ENCODE assay signal across 24 mouse cellular contexts in genomic region chr2:156898374-156898773, GRCm38 (mm10). TPM values are rescaled to one million over a fixed set of nuclear protein-coding genes. Genes with fewer than 3 reads are reported as not detected.
DNase-seq lines count a peak whose midpoint lies in the region; ATAC-seq and TF ChIP-seq lines count a peak whose summit lies in the region.
"Had no signal": no experiment of that assay in that cellular context is flagged by ENCODE, and none has a peak within 500 bp of the region (broad histone marks: within the 10 kb centered on the region; RNA-seq: fewer than 3 reads in every experiment).

No protein-coding gene starts in this region.

- no peak for TF ChIP-seq CTCF in left cerebral cortex, adult 2 months (IDR thresholded peaks at IDR 0.05)
- no peak for TF ChIP-seq CTCF in cortical plate, adult 2 months (IDR thresholded peaks at IDR 0.05; ENCODE audit: extremely low read depth, insufficient read depth, low read length)

- WGBS in heart, embryonic 10.5 days: 39% methylated on average over 4 of the region's 4 CpGs
- 37% methylated on average over 4 of the region's 4 CpGs for WGBS in heart, embryonic 12.5 days
- WGBS in liver, embryonic 15.5 days (ENCODE audit: insufficient replicate concordance): 12% methylated on average over 4 of the region's 4 CpGs
- 73% methylated on average over 4 of the region's 4 CpGs for WGBS in forebrain, embryonic 14.5 days

- TF ChIP-seq POLR2A in cortical plate, adult 2 months (IDR thresholded peaks at IDR 0.05; ENCODE audit: extremely low read depth, insufficient read depth, low read length): no peak

- H3K4me2 ChIP-seq in heart, embryonic 12.5 days: no peak overlapping the region
- peak overlapping the region; percentile 18 for H3K4me2 ChIP-seq in liver, embryonic 15.5 days
- H3K4me2 ChIP-seq in forebrain, embryonic 14.5 days (ENCODE audit: low read length): no peak overlapping the region
- H3K4me2 ChIP-seq: forebrain, embryonic 15.5 days; heart, embryonic 15.5 days; hindbrain, embryonic 13.5 days had no signal

- intact Hi-C loops in left cerebral cortex, adult 2 months (cut with DNase I): no loop called here
- intact Hi-C loops in left cerebral cortex, postnatal 10 days (cut with DNase I): no loop called here

- H3K4me3 ChIP-seq in heart, embryonic 10.5 days: no peak overlapping the region; the same call in 1 of the 2 replicates
- H3K4me3 ChIP-seq in heart, embryonic 12.5 days: no peak overlapping the region
- H3K4me3 ChIP-seq in left cerebral cortex, adult 2 months: no peak overlapping the region
- H3K4me3 ChIP-seq in cortical plate, adult 2 months (ENCODE audit: insufficient read depth, low read length): no peak overlapping the region
- H3K4me3 ChIP-seq in liver, embryonic 15.5 days (replicated peaks): no peak overlapping the region
- H3K4me3 ChIP-seq in forebrain, embryonic 14.5 days (ENCODE audit: low read depth, low read length): no peak overlapping the region
- H3K4me3 ChIP-seq: embryonic facial prominence, embryonic 10.5 days; forebrain, embryonic 15.5 days; heart, embryonic 15.5 days; hindbrain, embryonic 13.5 days had no signal

- H3K9me3 ChIP-seq in heart, embryonic 10.5 days: no peaks in the 10 kb centered on the region
- H3K9me3 ChIP-seq in heart, embryonic 12.5 days (replicated peaks): no peaks in the 10 kb centered on the region
- H3K9me3 ChIP-seq in liver, embryonic 15.5 days (replicated peaks): no peaks in the 10 kb centered on the region
- H3K9me3 ChIP-seq in forebrain, embryonic 14.5 days (replicated peaks; ENCODE audit: control insufficient read depth, low read length): no peaks in the 10 kb centered on the region
- H3K9me3 ChIP-seq: embryonic facial prominence, embryonic 10.5 days; forebrain, embryonic 15.5 days; heart, embryonic 15.5 days; hindbrain, embryonic 13.5 days had no signal

- 0 out of 2 replicates have a peak overlapping the region, but pooled peaks have one; percentile 48 for H3K27ac ChIP-seq in heart, embryonic 10.5 days
- H3K27ac ChIP-seq in heart, embryonic 12.5 days (ENCODE audit: poor library complexity, severe bottlenecking): no peak overlapping the region
- H3K27ac ChIP-seq in left cerebral cortex, adult 2 months: peak overlapping the region; percentile 89
- peak overlapping the region; percentile 57 for H3K27ac ChIP-seq in cortical plate, adult 2 months (ENCODE audit: insufficient read depth, low read length)
- no peak overlapping the region for H3K27ac ChIP-seq in liver, embryonic 15.5 days (replicated peaks)
- H3K27ac ChIP-seq in forebrain, embryonic 14.5 days (ENCODE audit: low read depth, low read length): no peak overlapping the region
- H3K27ac ChIP-seq: embryonic facial prominence, embryonic 10.5 days; forebrain, embryonic 15.5 days; heart, embryonic 15.5 days; hindbrain, embryonic 13.5 days had no signal

- H3K4me1 ChIP-seq in heart, embryonic 10.5 days: peaks cover 21% of the 10 kb centered on the region
- H3K4me1 ChIP-seq in heart, embryonic 12.5 days (replicated peaks): peaks cover 20% of the 10 kb centered on the region
- peaks cover 8% of the 10 kb centered on the region for H3K4me1 ChIP-seq in cortical plate, adult 2 months (ENCODE audit: control insufficient read depth, insufficient read depth, low read length)
- peaks cover 42% of the 10 kb centered on the region for H3K4me1 ChIP-seq in liver, embryonic 15.5 days (replicated peaks)
- no peaks in the 10 kb centered on the region for H3K4me1 ChIP-seq in forebrain, embryonic 14.5 days (ENCODE audit: control insufficient read depth, insufficient read depth, low read length)
- H3K4me1 ChIP-seq: embryonic facial prominence, embryonic 10.5 days; forebrain, embryonic 15.5 days; hindbrain, embryonic 13.5 days had no signal

- no peak for DNase-seq in heart, embryonic 10.5 days (ENCODE audit: low spot score)
- DNase-seq in left cerebral cortex, adult 2 months (ENCODE audit: extremely low spot score in 1 of 2, low spot score in 2 of 2): no peak
- no peak for DNase-seq in left cerebral cortex, postnatal 10 days (ENCODE audit: extremely low spot score in 1 of 2, low spot score in 2 of 2)
- no peak for DNase-seq in forebrain, embryonic 14.5 days (ENCODE audit: low spot score)
- DNase-seq: adrenal gland, postnatal 14 days; B cell, adult 2 months; cerebellum, adult 11-12 months; cerebellum, adult 9-11 months; cerebellum, postnatal 36 days; gastrocnemius, postnatal 36 days; heart, adult 11 months; heart, postnatal 14 days had no signal

- ATAC-seq in heart, embryonic 12.5 days (ENCODE audit: insufficient number of reproducible peaks, low FRiP score): no peak
- no peak; the same call in 1 of the 2 replicates for ATAC-seq in liver, embryonic 15.5 days (ENCODE audit: insufficient read depth)
- ATAC-seq in forebrain, embryonic 14.5 days: no peak
- no peak for ATAC-seq in inflammation-experienced regulatory T-cells, adult 6 months
- ATAC-seq: activated CD4-positive, CD25-positive, alpha-beta regulatory T cell, adult 4 months; CD4-positive, CD25-positive, alpha-beta regulatory T cell, adult 4 months; forebrain, embryonic 15.5 days; Patski had no signal

- no peaks in the 10 kb centered on the region for H3K27me3 ChIP-seq in heart, embryonic 10.5 days (ENCODE audit: insufficient read depth, poor library complexity, severe bottlenecking)
- no peaks in the 10 kb centered on the region for H3K27me3 ChIP-seq in heart, embryonic 12.5 days (replicated peaks)
- H3K27me3 ChIP-seq in liver, embryonic 15.5 days: no peaks in the 10 kb centered on the region; the same call in 1 of the 2 replicates
- no peaks in the 10 kb centered on the region for H3K27me3 ChIP-seq in forebrain, embryonic 14.5 days (replicated peaks; ENCODE audit: control insufficient read depth, insufficient read depth, low read length)
- H3K27me3 ChIP-seq: forebrain, embryonic 15.5 days; heart, embryonic 15.5 days; hindbrain, embryonic 13.5 days; Patski had no signal

- H3K36me3 ChIP-seq in heart, embryonic 10.5 days: no peaks in the 10 kb centered on the region
- no peaks in the 10 kb centered on the region for H3K36me3 ChIP-seq in heart, embryonic 12.5 days
- H3K36me3 ChIP-seq in liver, embryonic 15.5 days (replicated peaks): no peaks in the 10 kb centered on the region
- no peaks in the 10 kb centered on the region for H3K36me3 ChIP-seq in forebrain, embryonic 14.5 days (ENCODE audit: control insufficient read depth, insufficient read depth, low read length)
- H3K36me3 ChIP-seq: embryonic facial prominence, embryonic 10.5 days; forebrain, embryonic 15.5 days; heart, embryonic 15.5 days; hindbrain, embryonic 13.5 days had no signal

- H3K9ac ChIP-seq in heart, embryonic 12.5 days: no peak overlapping the region
- H3K9ac ChIP-seq in liver, embryonic 15.5 days: peak overlapping the region; percentile 18; the same call in 1 of the 2 replicates
- H3K9ac ChIP-seq in forebrain, embryonic 14.5 days (ENCODE audit: low read length): no peak overlapping the region
- H3K9ac ChIP-seq: forebrain, embryonic 15.5 days; heart, embryonic 15.5 days; hindbrain, embryonic 13.5 days had no signal

RNA-seq across cellular contexts. Expression of gene Sla2, which starts 11.4 kb away (rescaled TPM):
- 1.1 and 1.9 TPM in 2 replicates for polyA plus RNA-seq in heart, embryonic 10.5 days (2016; fragmentation: Nextera tagmentation; extraction: Ambion mirVana)
- polyA plus RNA-seq in heart, embryonic 12.5 days (2016; fragmentation: Nextera tagmentation; extraction: Ambion mirVana): 0.55 and 0.65 TPM in 2 replicates
- total RNA-seq in left cerebral cortex, adult 2 months (2021): under 1 TPM; 0.41 to 0.51 TPM
- total RNA-seq in left cerebral cortex, postnatal 10 days (2021): not detected
- 0.67 and 0.85 TPM in 2 replicates for polyA plus RNA-seq in cortical plate, adult 2 months (2012; rRNA removed)
- polyA plus RNA-seq in liver, embryonic 15.5 days (2015; fragmentation: Nextera tagmentation; extraction: Ambion mirVana): 2.1 TPM in 2 replicates
- 0.09 and 0.11 TPM in 2 replicates for polyA plus RNA-seq in forebrain, embryonic 14.5 days (2014; fragmentation: Nextera tagmentation; extraction: Ambion mirVana)
- polyA plus RNA-seq in inflammation-experienced regulatory T-cells, adult 6 months (2017; shearing (Covaris generic)): 10 to 100 TPM; 55.1 to 91.5 (median 58.8) TPM
- total RNA-seq: gastrocnemius, adult 8-10 months had no signal

RNA-seq across cellular contexts. Expression of gene Rab5if, which starts 35.4 kb away (rescaled TPM):
- polyA plus RNA-seq in heart, embryonic 10.5 days (2016; fragmentation: Nextera tagmentation; extraction: Ambion mirVana): 197 and 198 TPM in 2 replicates
- 193 and 203 TPM in 2 replicates for polyA plus RNA-seq in heart, embryonic 12.5 days (2016; fragmentation: Nextera tagmentation; extraction: Ambion mirVana)
- total RNA-seq in left cerebral cortex, adult 2 months (2021): 10 to 100 TPM; 87.1 to 94.4 TPM
- 100 to 1,000 TPM; 119 to 121 TPM for total RNA-seq in left cerebral cortex, postnatal 10 days (2021)
- 100 and 110 TPM in 2 replicates for polyA plus RNA-seq in cortical plate, adult 2 months (2012; rRNA removed)
- polyA plus RNA-seq in liver, embryonic 15.5 days (2015; fragmentation: Nextera tagmentation; extraction: Ambion mirVana): 124 and 140 TPM in 2 replicates
- 163 and 174 TPM in 2 replicates for polyA plus RNA-seq in forebrain, embryonic 14.5 days (2014; fragmentation: Nextera tagmentation; extraction: Ambion mirVana)
- 1 to 10 TPM; 3.3 to 4.6 (median 3.3) TPM for polyA plus RNA-seq in inflammation-experienced regulatory T-cells, adult 6 months (2017; shearing (Covaris generic))

RNA-seq across cellular contexts. Expression of gene 4930518I15Rik, which starts 40.6 kb away (rescaled TPM):
- 4.7 and 6.3 TPM in 2 replicates for polyA plus RNA-seq in heart, embryonic 10.5 days (2016; fragmentation: Nextera tagmentation; extraction: Ambion mirVana)
- polyA plus RNA-seq in heart, embryonic 12.5 days (2016; fragmentation: Nextera tagmentation; extraction: Ambion mirVana): 3.5 and 4.5 TPM in 2 replicates
- 1 to 10 TPM; 2.8 TPM for total RNA-seq in left cerebral cortex, adult 2 months (2021)
- total RNA-seq in left cerebral cortex, postnatal 10 days (2021): 1 to 10 TPM; 2.4 to 3.6 TPM
- 3.0 and 4.0 TPM in 2 replicates for polyA plus RNA-seq in cortical plate, adult 2 months (2012; rRNA removed)
- polyA plus RNA-seq in liver, embryonic 15.5 days (2015; fragmentation: Nextera tagmentation; extraction: Ambion mirVana): 2.0 and 2.5 TPM in 2 replicates
- polyA plus RNA-seq in forebrain, embryonic 14.5 days (2014; fragmentation: Nextera tagmentation; extraction: Ambion mirVana): 2.7 and 4.7 TPM in 2 replicates
- polyA plus RNA-seq in inflammation-experienced regulatory T-cells, adult 6 months (2017; shearing (Covaris generic)): 10 to 100 TPM; 13.4 to 30.1 (median 27.0) TPM

RNA-seq across cellular contexts. Expression of gene Tgif2, which starts 58.6 kb away (rescaled TPM):
- 48.4 and 62.3 TPM in 2 replicates for polyA plus RNA-seq in heart, embryonic 10.5 days (2016; fragmentation: Nextera tagmentation; extraction: Ambion mirVana)
- polyA plus RNA-seq in heart, embryonic 12.5 days (2016; fragmentation: Nextera tagmentation; extraction: Ambion mirVana): 42.8 and 43.1 TPM in 2 replicates
- total RNA-seq in left cerebral cortex, adult 2 months (2021): under 1 TPM; 0.68 to 0.89 TPM
- total RNA-seq in left cerebral cortex, postnatal 10 days (2021): 1 to 10 TPM; 1.8 to 3.1 TPM
- polyA plus RNA-seq in cortical plate, adult 2 months (2012; rRNA removed): 1.1 and 1.7 TPM in 2 replicates
- 6.3 and 6.6 TPM in 2 replicates for polyA plus RNA-seq in liver, embryonic 15.5 days (2015; fragmentation: Nextera tagmentation; extraction: Ambion mirVana)
- polyA plus RNA-seq in forebrain, embryonic 14.5 days (2014; fragmentation: Nextera tagmentation; extraction: Ambion mirVana): 45.1 and 48.0 TPM in 2 replicates
- 1 to 10 TPM; 3.1 to 9.7 (median 4.6) TPM for polyA plus RNA-seq in inflammation-experienced regulatory T-cells, adult 6 months (2017; shearing (Covaris generic))

Comparison
In these comparisons a context has a peak if more than half of its experiments do, and no peak if none do; other contexts are left out.
1. H3K27ac ChIP-seq: peak in heart, embryonic 10.5 days (single experiment), left cerebral cortex, adult 2 months (single experiment) and cortical plate, adult 2 months (single experiment); none in heart, embryonic 12.5 days (single experiment), liver, embryonic 15.5 days (single experiment) and forebrain, embryonic 14.5 days (single experiment).
2. RNA of gene Sla2, which starts 11.4 kb away (polyA plus RNA-seq): 55.1 to 91.5 TPM in inflammation-experienced regulatory T-cells, adult 6 months; 2.1 TPM in liver, embryonic 15.5 days, 1.1 to 1.9 TPM in heart, embryonic 10.5 days, 0.67 to 0.85 TPM in cortical plate, adult 2 months, 0.55 to 0.65 TPM in heart, embryonic 12.5 days and 0.09 to 0.11 TPM in forebrain, embryonic 14.5 days; every median in the first group is over 10 times any median in the second.
3. RNA of gene Rab5if, which starts 35.4 kb away (polyA plus RNA-seq): 193 to 203 TPM in heart, embryonic 12.5 days, 197 to 198 TPM in heart, embryonic 10.5 days, 163 to 174 TPM in forebrain, embryonic 14.5 days, 124 to 140 TPM in liver, embryonic 15.5 days and 100 to 110 TPM in cortical plate, adult 2 months; 3.3 to 4.6 TPM in inflammation-experienced regulatory T-cells, adult 6 months; every median in the first group is over 10 times any median in the second.